Mouse (Mus musculus): Measurements from ENCODE around the gene Cox14.

DNA sequence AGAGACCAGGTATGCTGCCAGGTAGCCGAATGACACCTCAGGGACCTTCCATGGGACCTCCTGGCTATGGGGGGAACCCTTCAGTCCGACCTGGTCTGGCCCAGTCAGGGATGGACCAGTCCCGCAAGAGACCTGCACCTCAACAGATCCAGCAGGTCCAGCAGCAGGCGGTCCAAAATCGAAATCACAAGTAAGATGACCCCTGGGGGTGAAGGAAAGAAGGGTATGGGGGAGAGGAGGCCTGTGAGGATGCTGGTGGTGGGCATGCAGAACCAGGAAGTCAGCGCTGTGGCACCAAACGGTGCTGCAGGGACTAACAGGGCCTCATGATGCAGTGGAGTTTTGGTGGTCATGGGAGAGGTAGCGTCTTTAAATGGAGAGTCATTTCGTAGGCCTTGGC is 22.3 kb upstream of the Cox14 start:
- no peak for TF ChIP-seq CTCF (IDR thresholded peaks at IDR 0.05; ENCODE audit: low read depth, low read length)
- TF ChIP-seq POLR2A (IDR thresholded peaks at IDR 0.05; ENCODE audit: insufficient read depth, low read length): no peak
- TF ChIP-seq EP300 (IDR thresholded peaks at IDR 0.05; ENCODE audit: insufficient read depth, low read depth, low read length): no peak
